Mouse (Mus musculus) lung, adult 2 months (tissue): ENCODE measurements at regions not wholly inside any gene's neighbourhood (a gene's known extent, or its start where the extent isn't known, plus 50 kb on each side); places are given as distances from the start of the nearest gene placed in this dataset.

Experiments used
- CTCF ChIP-seq: fragments of 200-500 bp; IDR thresholded peaks from 2 replicates; pipeline ENCODE4 v1.5.1; 2011; ENCODE audit warnings: mild to moderate bottlenecking, low read length, control low read depth; ENCODE audit not compliant: insufficient read depth
- POLR2A ChIP-seq: fragments of 200-500 bp; IDR thresholded peaks from 2 replicates; pipeline ENCODE4 v1.6.1; 2011; ENCODE audit warnings: low read depth, mild to moderate bottlenecking, control low read depth, low read length, borderline replicate concordance; ENCODE audit errors: extremely low read depth

- TF ChIP-seq POLR2A (no peak), CTCF (no peak)
These were observed 199.0 kb upstream of the C030005K15Rik start for GRCm38 (mm10) chr10:97925568-97925967.
